Mouse (Mus musculus) cerebellum, postnatal 25 days (tissue): ENCODE measurements at regions not wholly inside any gene's neighbourhood (a gene's known extent, or its start where the extent isn't known, plus 50 kb on each side); places are given as distances from the start of the nearest gene placed in this dataset.
"Not testable (repeated sequence)": the region's sequence is repeated elsewhere in the genome, so short reads cannot be mapped to it uniquely, and the experiment has no call there.

Experiments
- DNase-seq, 2 experiments: peaks; one replicate each; pipeline ENCODE4 v3.0.0; 2021; ENCODE audit warnings: mixed read lengths in 2 of 2

DNA sequence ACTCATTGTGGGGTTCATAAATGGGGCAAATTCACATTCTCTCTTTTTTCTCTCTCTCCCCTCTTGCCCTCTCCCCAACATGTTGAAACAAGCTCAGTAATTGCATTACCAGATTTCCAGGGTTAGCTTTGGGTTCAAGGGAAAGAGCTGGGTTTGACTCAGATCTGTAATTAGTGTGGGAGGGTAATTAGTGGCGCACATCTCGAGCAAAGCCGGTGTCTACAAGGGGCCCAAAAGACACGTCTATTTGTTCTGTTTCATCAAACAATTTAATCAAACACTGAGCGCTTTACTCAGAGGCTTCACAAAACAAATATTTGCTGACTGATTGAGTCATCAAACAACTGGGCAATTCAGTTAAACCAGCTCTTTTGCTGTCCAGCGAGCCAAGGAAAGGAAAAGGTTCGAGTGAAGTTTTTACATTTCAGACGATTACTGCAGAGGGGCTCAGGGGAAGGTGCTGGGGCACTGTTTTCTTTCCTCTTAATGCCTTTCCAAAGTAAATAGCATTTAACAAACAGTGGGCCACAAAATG is 193.6 kb upstream of the Six2 start:
- DNase-seq = no peak

DNA sequence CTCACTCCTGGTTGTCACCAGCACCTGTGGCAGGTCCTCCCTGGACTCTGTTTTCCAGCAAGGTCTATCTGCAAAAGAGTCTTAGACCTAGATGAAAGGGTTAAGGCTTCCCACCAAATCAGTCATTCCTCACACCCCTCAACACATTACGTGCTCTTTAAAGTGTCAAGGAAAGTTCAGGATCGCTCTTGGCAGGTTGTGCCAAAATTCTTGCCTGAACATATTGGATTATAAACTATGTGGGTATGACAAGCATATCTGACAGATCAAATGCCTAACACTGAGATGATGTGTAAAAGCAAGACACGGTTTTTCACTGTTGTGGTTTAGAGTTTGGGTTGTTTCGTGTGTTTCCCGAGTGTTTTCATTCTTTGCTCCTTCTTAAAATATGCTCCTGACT is 193.0 kb upstream of the Six2 start:
- DNase-seq = no peak

DNA sequence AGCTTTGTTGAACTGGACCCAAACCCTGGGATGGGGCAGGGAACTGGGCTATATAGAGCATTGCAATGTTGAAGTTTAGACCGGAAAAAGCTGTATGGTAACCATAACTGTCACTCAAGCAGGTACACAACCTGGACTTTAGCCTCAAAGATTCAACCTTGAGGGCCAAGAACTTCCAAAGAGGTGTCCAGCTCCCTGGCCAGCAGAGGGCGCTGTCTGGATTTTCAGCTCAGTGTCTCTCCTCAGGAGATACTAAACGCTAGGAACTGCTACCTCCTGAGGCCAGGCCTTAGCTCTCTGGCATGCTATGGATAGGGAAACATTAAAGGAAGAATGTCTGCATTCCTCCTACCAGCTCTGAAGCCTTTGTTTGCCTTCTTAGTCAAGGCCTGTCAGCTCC is 189.4 kb upstream of the Six2 start:
- DNase-seq = peak; percentile 20 to 50

DNA sequence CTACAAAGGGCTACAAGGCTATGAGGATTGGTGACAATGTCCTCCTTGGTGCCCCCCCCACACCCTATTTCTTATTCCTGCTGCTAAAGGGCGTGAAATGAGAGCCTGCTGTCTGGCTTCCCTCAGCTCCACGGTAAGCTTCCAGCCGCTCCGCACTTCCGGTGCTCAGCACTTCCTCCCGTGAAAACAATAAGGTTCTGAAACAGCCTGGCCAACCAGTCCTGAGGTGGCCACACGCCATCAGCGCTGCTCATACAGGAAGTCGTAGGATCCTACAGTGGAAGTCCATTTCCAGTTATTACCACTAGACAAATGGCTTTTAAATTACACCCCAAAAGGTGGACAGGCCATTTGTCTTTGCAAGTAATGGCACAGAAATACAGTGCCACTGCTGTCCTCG is 188.8 kb upstream of the Six2 start:
- DNase-seq = no peak

DNA sequence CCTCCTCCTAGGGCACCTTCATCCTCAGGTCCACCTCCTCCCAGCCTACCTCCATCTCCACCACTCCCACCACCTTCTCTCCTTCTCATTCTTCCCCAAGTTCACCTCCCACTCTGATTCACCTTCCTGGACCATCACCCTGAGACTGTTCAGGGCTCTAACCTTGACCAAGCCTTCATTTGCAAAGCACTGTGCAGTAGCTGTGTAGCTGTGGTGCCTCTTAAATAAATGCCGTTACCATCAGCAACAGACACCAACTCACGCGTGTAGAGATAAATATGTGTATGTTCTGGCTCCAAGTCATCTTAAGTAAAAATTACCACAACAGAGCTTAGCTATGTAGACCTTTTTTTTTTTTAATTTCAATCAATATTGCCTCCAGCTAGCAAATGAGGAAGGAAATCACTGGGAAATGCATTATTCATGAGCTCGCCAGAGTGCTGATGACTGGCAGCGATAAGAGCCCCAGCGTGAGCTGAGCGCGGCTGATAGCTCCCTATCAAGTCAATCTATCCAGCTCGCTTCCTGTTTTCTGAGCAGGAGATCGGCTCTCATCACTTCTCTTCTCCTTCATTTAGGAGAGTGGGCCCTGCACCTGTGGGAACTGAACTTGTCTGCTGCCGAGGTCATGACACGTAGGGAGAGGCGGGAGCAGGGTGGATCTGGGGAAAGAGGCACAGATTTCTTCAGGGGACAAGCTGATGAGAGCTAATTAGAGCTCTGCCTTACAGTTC is 185.9 kb upstream of the Six2 start:
- no peak for DNase-seq

DNA sequence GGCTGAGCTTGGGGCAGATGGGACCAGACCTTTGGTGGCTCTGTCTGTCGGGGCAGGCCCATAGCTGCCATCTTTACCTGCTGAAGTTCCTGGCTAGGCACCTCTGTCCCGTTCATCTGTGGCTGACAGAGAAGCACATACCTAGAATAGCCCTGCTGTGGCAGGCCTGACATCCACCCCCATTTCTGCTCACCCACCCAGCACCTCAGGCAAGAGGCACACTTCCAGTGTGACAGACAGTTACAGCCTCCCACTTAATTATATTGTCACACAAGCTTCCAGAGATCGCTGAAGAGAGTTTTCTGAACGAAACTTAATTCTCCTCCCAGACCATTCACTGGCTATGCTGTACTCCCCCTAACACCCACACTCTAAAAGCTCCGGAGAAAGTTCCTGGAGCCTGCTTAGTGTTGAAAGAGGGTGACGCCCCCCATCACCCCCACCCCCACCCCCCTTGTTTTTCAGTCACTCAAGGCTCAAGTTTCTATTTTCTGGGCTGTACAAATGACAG is 184.9 kb upstream of the Six2 start:
- no peak for DNase-seq

DNA sequence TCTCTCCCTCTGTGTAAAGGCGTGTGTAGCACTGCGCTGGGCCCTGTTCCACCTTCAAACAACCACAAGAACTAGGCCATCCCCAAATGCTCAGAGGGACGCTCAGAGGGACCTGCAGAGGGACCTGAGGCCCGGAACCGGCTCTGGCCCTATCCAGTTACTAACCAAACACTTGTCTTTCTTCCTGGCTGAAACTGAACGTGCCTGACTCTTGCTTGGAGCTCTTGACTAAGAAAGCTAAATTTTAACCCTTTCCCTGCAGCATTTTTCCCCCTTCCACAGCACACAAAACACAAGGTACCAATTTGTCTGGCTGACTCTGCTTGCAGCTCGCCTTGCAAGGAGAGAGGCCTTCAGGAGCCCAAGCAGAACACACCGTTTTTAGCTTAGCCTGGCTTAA is 182.3 kb upstream of the Six2 start:
- DNase-seq = no peak

DNA sequence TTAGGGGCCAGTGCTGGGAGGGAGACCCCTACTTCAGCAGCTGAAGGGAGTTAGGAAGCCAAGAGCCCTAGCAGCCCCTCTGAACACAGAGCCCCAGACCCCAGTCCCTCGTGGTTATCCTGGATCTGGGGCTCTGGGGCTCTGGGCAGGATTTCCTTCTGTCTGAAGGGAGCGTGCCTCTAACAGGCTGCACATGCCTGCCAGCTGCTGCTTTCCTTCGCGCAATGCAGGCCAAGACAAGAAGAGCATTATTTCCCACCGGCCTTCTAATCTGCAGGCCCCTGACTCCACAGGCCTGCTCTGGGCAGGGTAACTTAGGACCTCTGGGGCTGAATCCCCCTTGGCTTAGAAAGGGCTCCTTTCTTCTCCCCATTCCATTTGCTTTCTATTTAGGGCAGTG is 181.1 kb upstream of the Six2 start:
- DNase-seq = no peak

DNA sequence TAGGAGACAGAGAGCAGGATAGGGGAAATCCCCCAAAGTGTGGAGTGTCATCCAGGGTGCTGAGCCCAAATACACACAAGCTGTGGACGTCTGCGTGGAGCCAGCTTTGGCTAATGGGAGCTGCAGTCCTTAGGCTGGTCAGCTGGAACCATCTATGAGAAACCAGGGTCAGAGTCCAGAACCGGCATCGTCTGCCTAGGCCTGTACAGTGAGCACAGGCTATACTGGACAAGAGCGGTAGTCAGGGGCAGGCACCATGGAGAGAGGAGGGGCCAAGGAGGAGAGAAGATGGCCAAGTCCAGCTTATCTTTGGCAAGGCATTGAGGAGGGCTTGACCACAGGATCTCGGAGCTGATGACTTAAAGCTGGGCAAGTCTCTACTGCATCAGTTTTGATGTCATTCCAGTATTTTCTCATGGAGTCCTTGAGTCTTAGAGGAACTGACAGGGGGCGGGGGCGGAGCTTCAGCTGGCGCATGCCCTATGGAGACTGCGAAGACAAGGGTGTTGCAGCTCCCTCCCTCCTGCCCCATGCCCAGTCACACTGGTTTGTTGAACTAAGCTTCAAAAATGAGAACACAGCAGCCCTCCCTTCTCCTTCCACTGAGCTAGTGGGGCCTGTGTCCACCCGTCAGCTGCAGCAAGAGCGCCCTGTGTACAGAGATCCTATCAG is 180.0 kb upstream of the Six2 start:
- no peak for DNase-seq

DNA sequence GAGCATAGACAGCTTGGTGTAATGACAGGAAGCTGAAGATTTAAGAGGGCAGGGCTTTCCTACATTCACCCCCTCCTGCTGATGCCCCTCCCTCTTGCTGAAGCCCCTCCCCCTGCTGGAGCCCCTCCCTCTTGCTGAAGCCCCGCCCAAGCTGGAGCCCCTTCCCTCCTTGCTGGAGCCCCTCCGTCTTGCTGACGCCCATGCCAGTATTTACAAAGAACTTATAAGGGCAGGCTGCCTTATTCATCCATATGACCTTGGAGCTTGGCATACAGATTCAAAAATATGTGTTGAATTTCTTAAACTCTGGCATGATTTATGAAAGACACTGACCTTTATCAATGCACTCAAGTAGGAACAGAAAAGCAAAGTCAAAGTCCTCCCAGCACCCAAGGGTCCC is 178.5 kb upstream of the Six2 start:
- DNase-seq = no peak

DNA sequence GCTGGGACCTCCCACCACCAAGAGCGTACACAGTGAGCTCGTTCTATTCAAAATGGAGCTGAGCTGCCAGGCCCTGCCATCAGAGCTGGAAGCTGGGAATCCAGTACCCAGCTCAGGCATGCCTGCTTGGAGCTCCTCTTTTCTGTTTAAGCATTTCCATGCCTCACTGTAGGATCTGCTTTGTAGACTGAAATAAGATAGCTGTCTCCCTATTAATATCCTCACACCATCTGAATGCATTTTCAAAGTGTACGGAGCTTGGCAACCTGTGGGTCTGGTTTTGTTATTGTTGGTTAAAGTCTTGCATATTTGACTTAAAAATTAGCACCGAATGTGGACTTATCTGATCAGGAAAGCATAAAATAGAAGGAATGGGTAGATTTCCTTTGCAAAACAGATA is 177.9 kb upstream of the Six2 start:
- no peak for DNase-seq

DNA sequence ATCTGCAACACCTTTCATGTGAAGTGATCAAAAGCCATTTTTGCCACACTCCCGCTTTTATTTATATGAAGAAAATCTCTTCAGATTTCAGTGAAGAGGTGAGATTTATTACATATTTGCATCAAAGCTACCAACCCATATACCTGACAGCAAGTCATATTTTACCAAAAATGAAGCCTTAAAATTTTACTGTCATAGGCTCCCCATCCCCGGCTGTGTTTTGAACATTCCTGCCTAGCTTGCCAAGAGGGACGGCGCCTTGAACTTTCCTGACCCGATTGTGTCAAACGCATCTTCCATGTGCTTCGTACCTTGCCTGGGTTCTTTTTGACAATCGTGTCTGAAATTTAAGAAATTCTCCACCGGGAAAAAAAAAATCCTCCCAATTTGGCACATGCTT is 173.3 kb upstream of the Six2 start:
- no peak for DNase-seq

DNA sequence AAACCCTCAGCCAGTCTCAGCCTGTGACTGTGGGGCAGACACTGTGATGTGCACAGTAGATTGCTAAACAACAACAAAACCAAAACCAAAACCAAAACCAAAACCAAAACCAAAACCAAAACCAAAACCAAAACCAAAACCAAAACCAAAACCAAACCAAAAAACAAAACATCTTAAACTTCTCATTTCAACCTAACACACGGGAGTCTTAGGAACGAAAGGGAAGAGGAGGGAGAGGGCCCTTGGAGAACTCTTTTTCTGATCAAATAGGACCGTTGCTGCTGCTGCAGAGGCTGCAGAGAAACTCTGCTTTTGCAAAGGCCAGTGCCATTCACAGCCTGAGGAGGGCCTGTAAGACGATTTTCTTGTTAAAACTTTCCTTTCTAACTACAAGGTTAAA is 172.7 kb upstream of the Six2 start:
- DNase-seq = no peak

DNA sequence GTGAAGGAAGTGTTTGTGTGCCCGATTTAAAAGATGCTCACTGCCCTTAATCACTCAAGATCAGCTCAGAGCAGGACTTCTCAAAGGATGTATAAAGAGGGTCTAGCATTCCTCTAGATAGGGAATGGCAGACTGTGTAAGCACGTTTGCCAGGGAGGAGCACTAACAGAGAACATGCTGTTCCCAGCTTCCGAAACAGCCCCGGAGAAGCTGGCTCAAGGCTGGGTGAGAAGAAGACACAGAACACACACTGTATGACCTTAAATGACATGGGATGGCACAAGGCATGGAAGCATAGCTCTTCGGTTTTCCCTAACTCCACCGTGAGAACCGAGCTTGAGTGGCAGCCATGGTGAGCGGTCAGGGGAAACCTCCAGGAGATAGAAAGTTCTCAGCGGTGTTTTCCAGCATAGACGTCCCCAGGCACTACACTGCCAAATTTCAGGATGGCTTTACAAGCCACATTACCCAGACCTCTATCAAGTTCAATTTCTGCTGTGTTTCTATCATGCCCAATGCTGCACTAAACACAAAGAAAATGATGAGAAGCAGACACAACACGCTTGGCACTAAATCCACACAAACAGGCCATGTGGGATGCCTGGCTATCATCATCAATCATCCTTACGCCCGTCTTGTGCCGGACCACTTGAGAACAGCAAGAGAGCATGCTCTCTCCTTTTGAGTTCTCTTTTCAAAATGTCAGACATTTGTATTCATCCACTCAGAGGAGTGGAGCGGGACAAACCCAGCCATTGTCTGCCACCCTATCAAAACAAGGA is 172.0 kb upstream of the Six2 start:
- no peak for DNase-seq

DNA sequence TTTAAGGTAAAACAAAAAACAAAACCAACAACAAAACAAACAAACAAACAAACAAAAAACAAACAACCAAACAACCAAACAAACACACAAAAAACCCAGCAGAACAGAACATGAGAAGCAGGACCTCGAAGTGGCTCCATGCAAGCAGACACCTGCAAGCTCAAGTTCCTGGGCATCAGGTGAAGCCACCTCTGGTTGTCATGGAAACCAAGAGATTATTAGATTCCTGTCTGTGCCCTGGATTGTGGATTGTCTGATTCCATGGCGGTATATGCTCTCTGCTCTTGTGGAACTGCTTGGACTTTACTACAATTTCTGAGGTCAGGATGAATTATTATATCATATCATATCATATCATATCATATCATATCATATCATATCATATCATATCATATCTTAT is 170.4 kb upstream of the Six2 start:
- no peak for DNase-seq

DNA sequence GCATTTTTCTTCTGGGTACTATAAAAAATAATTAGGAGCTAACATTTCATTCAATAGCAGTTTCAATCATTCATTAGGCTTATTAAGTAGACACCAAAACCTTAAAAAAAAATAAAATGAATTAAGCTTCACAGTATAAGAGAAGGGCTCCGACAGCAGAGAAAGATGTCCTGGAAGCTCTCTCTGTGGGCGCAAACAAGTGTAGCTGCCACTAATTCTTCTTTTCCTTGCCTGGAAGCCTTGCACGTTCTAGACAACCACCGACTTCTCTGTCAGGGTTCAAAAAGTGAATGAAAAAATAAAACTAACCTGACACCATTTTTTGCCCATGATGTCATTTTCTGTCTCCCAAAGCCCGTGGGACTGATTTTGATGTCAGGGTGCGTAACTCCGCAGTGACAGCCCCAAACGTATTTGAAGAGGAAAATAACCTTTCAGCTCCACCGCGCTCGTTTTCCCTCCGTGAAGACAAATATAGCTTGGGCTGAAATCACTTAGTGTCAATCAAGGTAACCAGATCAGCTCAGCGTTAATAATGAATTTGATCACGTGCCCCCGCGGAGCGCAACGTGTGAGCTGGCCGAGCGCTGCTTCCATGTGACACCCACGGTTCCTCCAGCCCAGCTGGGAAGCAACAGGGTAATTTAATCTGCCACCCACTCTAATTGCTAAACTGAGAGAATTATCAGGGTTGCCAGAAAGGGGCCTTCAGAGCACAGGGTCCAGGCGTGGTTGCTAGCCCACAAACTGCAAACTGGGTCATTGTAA is 169.8 kb upstream of the Six2 start:
- peak; percentile 15 to 26 for DNase-seq

DNA sequence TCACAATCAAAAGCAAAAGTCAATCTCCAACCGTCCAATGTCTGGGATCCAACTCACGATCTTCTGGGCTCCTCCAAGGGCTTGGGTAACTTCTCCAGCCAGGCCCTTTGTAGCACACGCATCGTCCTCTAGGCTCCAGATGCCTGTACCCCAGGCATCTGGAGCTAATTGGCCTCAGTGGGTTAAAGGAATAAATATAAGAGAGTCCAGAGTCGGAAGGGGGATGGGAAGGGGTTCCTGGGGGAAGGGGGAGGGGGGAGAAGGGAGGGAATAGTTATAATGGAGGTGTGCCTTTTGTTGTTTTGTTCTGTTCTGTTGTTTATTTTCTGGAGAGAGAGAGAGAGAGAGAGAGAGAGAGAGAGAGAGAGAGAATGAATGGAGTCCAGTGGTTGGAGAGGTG is 168.8 kb upstream of the Six2 start:
- not testable (repeated sequence) for DNase-seq

DNA sequence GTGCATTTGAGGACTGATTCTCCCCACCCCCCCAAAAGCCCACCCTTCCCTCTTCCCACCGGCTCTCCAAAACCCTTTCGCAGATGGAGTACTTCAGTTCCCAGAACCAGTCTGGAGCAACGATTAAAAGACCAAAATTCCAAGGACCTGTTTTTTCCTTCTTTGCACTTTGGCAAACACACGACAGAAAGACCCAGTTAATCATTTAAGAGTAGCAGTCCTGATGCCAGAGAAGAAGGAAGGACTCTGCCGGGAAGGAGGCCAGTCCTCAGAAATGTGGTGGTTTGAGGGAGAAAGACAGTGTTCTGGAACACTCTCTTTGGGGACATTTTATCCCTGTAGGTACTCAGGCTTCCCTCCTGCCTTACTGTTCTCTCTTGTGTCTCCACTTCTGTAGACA is 165.1 kb upstream of the Six2 start:
- no peak for DNase-seq

DNA sequence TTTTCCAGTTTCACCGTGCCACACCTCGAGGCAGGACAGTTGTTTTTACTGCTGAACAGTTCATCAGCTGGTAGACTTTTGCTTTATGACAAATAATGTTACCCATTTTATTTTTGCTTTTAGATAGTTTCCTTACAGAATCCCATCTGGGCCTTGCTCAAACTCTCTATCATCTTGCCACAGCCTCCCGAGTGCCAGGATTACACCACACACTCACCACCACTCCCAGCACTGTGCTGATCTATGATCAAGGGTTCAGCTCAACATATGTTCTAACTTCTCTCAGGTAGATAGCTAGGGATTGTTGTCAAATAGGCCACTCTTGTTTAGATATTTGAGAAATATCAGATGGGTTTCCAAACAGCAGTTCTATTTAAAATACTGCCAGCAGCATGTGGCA is 160.5 kb upstream of the Six2 start:
- DNase-seq = no peak

DNA sequence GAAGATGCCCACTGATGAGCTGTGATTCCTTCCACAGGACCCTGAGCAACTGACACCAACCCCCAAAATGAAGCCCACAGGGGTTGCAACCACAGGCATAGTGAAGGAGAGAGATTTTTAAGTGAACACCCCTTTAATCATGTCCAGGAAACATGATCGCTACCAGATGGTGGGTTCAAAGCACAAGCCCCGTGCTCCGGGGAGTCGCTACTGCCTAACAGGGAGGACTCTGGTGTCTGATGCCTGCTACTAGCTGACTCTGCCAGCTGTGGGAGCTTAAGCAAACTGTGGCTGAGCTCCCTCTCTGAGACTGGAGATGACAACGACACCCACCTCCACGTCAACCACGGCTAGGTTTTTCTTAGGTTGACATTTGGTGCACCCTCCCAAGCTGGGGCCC is 159.7 kb upstream of the Six2 start:
- DNase-seq = no peak

DNA sequence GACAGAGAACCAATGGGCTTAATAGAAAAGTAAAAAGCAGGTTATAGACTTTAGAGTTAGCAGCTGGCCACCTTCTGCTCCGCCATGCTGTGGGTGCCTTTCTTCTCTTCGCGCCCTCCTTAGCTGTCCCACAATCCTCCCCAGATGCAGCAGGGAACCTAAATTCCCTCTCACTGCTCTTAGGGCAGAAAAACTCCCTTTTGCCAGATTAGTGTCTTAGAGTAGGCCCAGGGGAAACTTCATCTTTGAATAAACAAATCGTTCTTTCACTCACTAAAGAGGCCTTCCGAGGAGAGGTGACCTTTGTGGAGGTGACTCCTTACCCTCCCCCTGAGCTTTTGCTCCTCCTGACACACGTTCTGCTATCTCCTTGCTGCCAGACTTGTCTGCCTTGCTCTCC is 157.0 kb upstream of the Six2 start:
- no peak for DNase-seq

DNA sequence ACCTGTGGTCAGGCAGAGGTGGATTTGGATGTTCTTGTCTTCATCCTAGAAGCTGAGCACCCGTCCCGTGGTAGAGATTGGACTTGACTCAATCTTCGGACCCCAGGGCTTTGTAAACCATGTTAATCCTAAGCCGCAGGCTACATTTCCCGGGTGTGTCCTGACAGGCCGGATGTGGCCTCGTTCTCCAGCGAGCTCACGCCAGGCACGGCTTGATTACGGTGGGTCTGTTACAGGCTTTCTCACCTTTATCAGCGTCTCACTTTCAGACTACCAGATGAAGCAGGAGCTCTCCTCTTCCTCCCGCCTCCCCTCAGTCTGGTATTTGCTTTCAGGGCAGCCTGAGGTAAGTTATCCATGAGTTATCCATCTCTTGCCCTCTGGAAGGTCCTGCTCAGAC is 156.4 kb upstream of the Six2 start:
- no peak for DNase-seq

DNA sequence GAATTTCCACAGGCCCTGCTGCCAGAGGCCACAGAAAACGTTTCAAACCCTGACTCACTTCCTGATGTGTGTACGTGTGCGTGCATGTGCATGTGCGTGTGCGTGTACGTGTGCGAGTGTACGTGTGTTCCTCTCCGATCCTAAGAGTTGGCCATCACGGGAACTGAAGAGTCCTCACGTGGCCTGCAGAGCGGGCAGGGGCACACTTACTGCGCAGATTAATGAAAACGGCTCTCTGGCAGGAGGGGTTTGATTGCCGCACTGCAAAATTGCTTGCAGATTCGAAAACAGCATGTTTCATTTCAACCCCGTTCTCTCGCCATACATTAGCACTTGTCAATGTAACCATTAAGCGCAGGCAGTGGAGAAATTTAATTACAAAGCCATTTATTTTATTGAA is 135.0 kb upstream of the Six2 start:
- no peak for DNase-seq
